17 mouse cellular contexts compared by ENCODE assay signal in the genomic region with DNA sequence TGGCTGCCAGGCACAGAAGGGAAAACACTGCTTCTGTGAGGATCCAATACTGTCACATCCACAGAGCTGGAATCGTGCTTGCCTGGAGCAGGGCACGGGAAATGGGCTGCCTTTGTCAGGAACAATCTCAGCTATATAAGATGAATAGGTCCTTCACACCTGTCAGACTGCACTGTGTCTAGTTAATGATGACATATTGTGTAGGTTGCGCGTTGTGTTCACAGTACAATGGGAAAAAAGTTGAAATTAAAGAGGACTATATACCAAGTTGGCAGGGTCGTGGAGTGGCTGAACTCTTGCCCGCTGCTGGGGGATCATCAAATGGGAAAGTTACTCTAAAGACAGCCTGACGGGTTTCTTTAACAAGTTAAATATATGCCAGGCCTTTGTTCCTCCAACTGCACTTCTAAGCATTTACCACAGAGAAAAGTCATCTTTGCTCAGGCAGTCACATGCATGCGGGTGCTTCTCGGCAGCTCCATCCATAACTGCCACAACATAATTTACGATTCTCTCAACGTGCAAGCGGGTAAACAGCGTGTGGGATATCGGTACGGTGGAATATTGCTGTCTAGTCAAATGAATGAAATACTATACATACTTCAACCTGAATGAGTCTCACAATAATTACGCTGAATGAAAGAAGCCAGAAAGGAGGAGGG.
"Had no signal": no experiment of that assay in that cellular context is flagged by ENCODE, and none has a peak within 500 bp of the region (broad histone marks: within the 10 kb centered on the region; RNA-seq: fewer than 3 reads in every experiment).

No protein-coding gene starts in this region.

- H3K4me3 ChIP-seq: kidney, embryonic 15.5 days; left cerebral cortex, adult 2 months; limb, embryonic 15.5 days; liver, embryonic 13.5 days; lung, embryonic 15.5 days; megakaryocyte, embryonic 14.5 days; midbrain, embryonic 12.5 days had no signal

- H3K4me1 ChIP-seq: midbrain, embryonic 12.5 days had no signal

- DNase-seq: kidney, adult 18-20 months; kidney, postnatal 25 days; liver, embryonic 13.5 days; liver, postnatal 0 days; lung, postnatal 14 days; right cerebral cortex, adult 18-20 months; right cerebral cortex, postnatal 25 days; thymus, postnatal 4 days had no signal

- ATAC-seq: liver, postnatal 0 days; midbrain, embryonic 16.5 days had no signal

- H3K27ac ChIP-seq: kidney, embryonic 15.5 days; left cerebral cortex, adult 2 months; limb, embryonic 15.5 days; liver, embryonic 13.5 days; lung, embryonic 15.5 days; macrophage; midbrain, embryonic 12.5 days; stomach, postnatal 0 days had no signal

- H3K36me3 ChIP-seq: kidney, embryonic 15.5 days; limb, embryonic 15.5 days; liver, embryonic 13.5 days; lung, embryonic 15.5 days; midbrain, embryonic 12.5 days had no signal

- H3K4me2 ChIP-seq: kidney, embryonic 15.5 days; limb, embryonic 15.5 days; liver, embryonic 13.5 days; lung, embryonic 15.5 days; midbrain, embryonic 12.5 days had no signal

- H3K27me3 ChIP-seq: kidney, embryonic 15.5 days; limb, embryonic 15.5 days; liver, embryonic 13.5 days; lung, embryonic 15.5 days; megakaryocyte, embryonic 14.5 days; midbrain, embryonic 12.5 days had no signal

- H3K9ac ChIP-seq: kidney, embryonic 15.5 days; limb, embryonic 15.5 days; liver, embryonic 13.5 days; liver, postnatal 0 days; lung, embryonic 15.5 days; midbrain, embryonic 12.5 days had no signal

- H3K9me3 ChIP-seq: kidney, embryonic 15.5 days; limb, embryonic 15.5 days; liver, embryonic 13.5 days; lung, embryonic 15.5 days; midbrain, embryonic 12.5 days had no signal
